Mouse (Mus musculus) neutrophil, adult 65 days (primary cell): ENCODE results near the gene Naa35. TPM values are rescaled to one million over a fixed set of nuclear protein-coding genes. Genes with fewer than 3 reads are reported as not detected.

Experiments used
- total RNA-seq: library from RNA; stranded (reverse); gene quantifications from 2 replicates; pipeline ENCODE4 v1.2.4, GENCODE M21; 2023

Naa35 gene
- total RNA-seq, result 61.3 and 63.7 TPM in 2 replicates

DNA sequence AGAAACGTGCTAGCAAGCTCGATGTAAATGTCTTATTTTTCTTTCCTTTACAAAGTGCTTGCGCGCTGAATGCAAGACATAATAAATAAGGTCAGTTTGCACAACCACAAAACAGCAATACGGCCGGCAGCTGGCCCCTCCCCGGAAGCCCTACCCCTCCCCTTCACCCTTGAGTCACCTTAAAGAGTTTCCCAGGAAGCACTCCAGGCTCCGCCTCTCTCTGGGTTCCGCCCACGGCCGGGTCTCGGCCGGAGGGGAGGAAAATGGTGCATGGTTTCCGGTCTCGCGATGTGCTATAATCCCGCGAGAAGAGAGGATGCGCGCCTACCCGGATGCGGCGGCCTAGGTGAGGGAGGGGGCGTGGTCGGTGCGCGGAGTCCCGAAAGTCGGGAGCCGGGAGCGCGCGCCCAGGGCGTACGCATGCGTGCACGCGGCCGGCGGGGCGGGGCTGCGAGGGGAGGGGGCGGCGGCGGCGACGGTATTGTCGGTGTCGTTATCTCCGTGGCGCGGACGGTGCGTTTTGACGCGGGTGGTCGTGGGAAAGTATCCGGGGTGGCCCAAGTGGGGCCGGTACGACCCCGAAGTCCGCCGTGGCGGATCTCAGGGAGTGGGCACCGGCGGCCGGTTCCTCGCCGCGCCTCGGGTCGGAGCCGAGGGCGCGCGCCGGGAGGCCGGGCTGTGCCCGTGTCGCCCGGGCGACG, at the start of gene Naa35, which contains the start of gene Agtpbp1:
Naa35 (plus strand) TSS at position 313 of the 701 bp plus-strand sequence.
Agtpbp1 (minus strand) TSS at position 281 of the 701 bp plus-strand sequence.

DNA sequence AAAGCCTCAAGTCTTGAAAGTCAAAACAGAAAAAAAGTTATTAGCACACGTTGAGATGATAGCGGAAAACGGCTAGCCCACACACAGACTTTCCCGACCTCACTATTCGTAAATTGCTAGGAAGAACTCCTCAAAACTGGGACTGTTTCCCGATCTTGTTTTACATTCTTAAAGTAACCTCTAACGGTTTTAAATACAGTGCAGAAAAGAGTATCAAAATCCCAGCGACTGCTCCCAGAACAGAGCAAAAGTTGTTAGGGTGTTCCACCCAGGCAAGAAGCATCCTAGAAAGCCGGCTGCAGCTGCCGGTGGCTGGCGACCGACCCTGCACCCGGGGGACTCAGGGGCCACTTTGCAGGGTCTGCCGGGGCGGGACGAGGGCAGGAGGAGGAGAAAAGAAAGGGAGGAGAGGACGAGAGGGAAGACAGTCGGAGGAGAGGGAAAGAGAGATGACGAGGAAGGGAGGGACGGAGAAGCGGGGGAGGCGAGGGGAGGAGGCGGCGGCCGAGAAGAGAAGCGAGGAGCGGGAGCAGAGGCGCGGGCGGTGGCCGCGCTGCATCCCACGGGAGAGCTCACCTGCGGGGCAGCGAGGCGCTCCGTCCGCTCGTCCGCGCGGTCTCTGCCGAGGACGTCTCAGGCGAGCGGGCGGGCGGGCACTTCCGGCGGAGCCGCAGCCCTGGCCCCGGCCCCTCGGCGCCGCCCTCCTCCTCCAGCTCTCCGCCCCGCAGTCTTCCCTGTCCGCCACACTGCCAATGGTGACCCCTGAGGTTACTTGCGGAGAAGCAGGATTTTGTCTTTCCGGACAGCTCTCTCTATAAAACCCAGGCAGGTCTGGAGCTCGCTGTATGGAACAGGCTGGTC, 90.3 kb downstream of the Naa35 start, which contains the start of gene Golm1:
Golm1 (minus strand) TSS at position 661 of the 861 bp plus-strand sequence.

Other genes with a start within 250 kb of the Naa35 start
- gene Agtpbp1, start within 50 bp of the Naa35 start, total RNA-seq, result 34.9 and 55.1 TPM in 2 replicates
- gene Golm1, start 90.6 kb downstream of the Naa35 start, total RNA-seq, result 20.4 and 24.2 TPM in 2 replicates
- gene 4921517D22Rik, start 108.8 kb downstream of the Naa35 start, total RNA-seq, result not detected in 2 replicates
- not detected in 2 replicates for gene Spata31d1a, start 125.1 kb downstream of the Naa35 start, total RNA-seq
- not detected in 2 replicates for gene Spata31d1b, start 127.0 kb downstream of the Naa35 start, total RNA-seq
- gene Spata31d1d, start 146.5 kb downstream of the Naa35 start, total RNA-seq, result not detected in 2 replicates
- gene 1700014D04Rik, start 161.5 kb downstream of the Naa35 start, total RNA-seq, result not detected in 2 replicates
- gene Isca1, start 184.6 kb downstream of the Naa35 start, total RNA-seq, result 52.1 and 52.8 TPM in 2 replicates
- not detected in 2 replicates for gene Gm49354, start 197.0 kb downstream of the Naa35 start, total RNA-seq
- 554 and 695 TPM in 2 replicates for gene Tut7, start 237.9 kb downstream of the Naa35 start, total RNA-seq